9 mouse cellular contexts compared by ENCODE assay signal in genomic region chr8:70773410-70773809, GRCm38 (mm10). TPM values are rescaled to one million over a fixed set of nuclear protein-coding genes. Genes with fewer than 3 reads are reported as not detected.
DNase-seq lines count a peak whose midpoint lies in the region; ATAC-seq and TF ChIP-seq lines count a peak whose summit lies in the region.
"Had no signal": no experiment of that assay in that cellular context is flagged by ENCODE, and none has a peak within 500 bp of the region (broad histone marks: within the 10 kb centered on the region; RNA-seq: fewer than 3 reads in every experiment).

No protein-coding gene starts in this region.

- H3K4me2 ChIP-seq in forebrain, embryonic 15.5 days (replicated peaks), result peak overlapping the region; percentile 14; the same call in 1 of the 2 replicates
- H3K4me2 ChIP-seq in midbrain, postnatal 0 days (ENCODE audit: low read depth, low read length, poor library complexity, severe bottlenecking), result 0 out of 2 replicates have a peak overlapping the region, but pooled peaks have one; percentile 1

- no peak for TF ChIP-seq CTCF in midbrain, postnatal 0 days (IDR thresholded peaks at IDR 0.05)

- H3K9ac ChIP-seq in forebrain, embryonic 15.5 days (replicated peaks), result 0 out of 2 replicates have a peak overlapping the region, but pooled peaks have one; percentile 2
- H3K9ac ChIP-seq in midbrain, postnatal 0 days (replicated peaks; ENCODE audit: low read length, poor library complexity, severe bottlenecking), result peak overlapping the region; percentile 42; the same call in 1 of the 2 replicates

- peak; percentile 83 for DNase-seq in left cerebral cortex, postnatal 4 days
- no peak for DNase-seq in left cerebral cortex, postnatal 25 days (ENCODE audit: low spot score in 2 of 2)
- DNase-seq in cerebellum, adult 9-10 months, result peak; percentile 84
- DNase-seq in midbrain, postnatal 0 days (ENCODE audit: low spot score), result peak; percentile 55
- DNase-seq in spleen, postnatal 10 days (ENCODE audit: low spot score in 2 of 2), result no peak
- DNase-seq in adrenal gland, adult 2 months, result no peak
- DNase-seq in right cerebral cortex, postnatal 25 days, result no peak
- DNase-seq: thymus, postnatal 4 days had no signal

- no peak for ATAC-seq in forebrain, embryonic 15.5 days (replicated peaks)
- no peak for ATAC-seq in midbrain, postnatal 0 days (ENCODE audit: low FRiP score)

- H3K27me3 ChIP-seq in forebrain, embryonic 15.5 days, result no peaks in the 10 kb centered on the region
- H3K27me3 ChIP-seq in midbrain, postnatal 0 days (ENCODE audit: insufficient read depth, low read length), result no peaks in the 10 kb centered on the region

- H3K4me3 ChIP-seq in forebrain, embryonic 15.5 days, result 0 out of 2 replicates have a peak overlapping the region, but pooled peaks have one; percentile 13
- no peak overlapping the region for H3K4me3 ChIP-seq in midbrain, postnatal 0 days (ENCODE audit: low read depth, low read length)

- intact Hi-C loops in left cerebral cortex, postnatal 4 days (cut with DNase I), result no loop called here
- intact Hi-C loops in left cerebral cortex, postnatal 25 days (cut with DNase I), result no loop called here

- peaks cover 49% of the 10 kb centered on the region for H3K36me3 ChIP-seq in forebrain, embryonic 15.5 days
- H3K36me3 ChIP-seq in midbrain, postnatal 0 days (ENCODE audit: insufficient read depth, low read length), result peaks cover 57% of the 10 kb centered on the region

- peaks cover 43% of the 10 kb centered on the region for H3K4me1 ChIP-seq in forebrain, embryonic 15.5 days
- peaks cover 19% of the 10 kb centered on the region for H3K4me1 ChIP-seq in midbrain, postnatal 0 days (ENCODE audit: insufficient read depth, low read length)

- no peaks in the 10 kb centered on the region for H3K9me3 ChIP-seq in forebrain, embryonic 15.5 days
- H3K9me3 ChIP-seq in midbrain, postnatal 0 days (ENCODE audit: low read length), result no peaks in the 10 kb centered on the region

- peak overlapping the region; percentile 69 for H3K27ac ChIP-seq in forebrain, embryonic 15.5 days (replicated peaks)
- H3K27ac ChIP-seq in midbrain, postnatal 0 days (ENCODE audit: low read depth, low read length), result no peak overlapping the region

- WGBS in forebrain, embryonic 15.5 days, result 54% methylated on average over 5 of the region's 5 CpGs
- WGBS in midbrain, postnatal 0 days, result 59% methylated on average over 5 of the region's 5 CpGs

RNA-seq across cellular contexts. Expression of gene Pik3r2, which starts 3.1 kb away (rescaled TPM):
- 100 to 1,000 TPM; 187 to 198 TPM for total RNA-seq in left cerebral cortex, postnatal 4 days (2021)
- 100 to 1,000 TPM; 150 to 152 TPM for total RNA-seq in left cerebral cortex, postnatal 25 days (2021)
- 126 and 127 TPM in 2 replicates for polyA plus RNA-seq in forebrain, embryonic 15.5 days (2015; fragmentation: Nextera tagmentation; extraction: Ambion mirVana)
- 141 and 159 TPM in 2 replicates for total RNA-seq in midbrain, postnatal 0 days (2014; rRNA removed)
- polyA plus RNA-seq in midbrain, postnatal 0 days (2015; fragmentation: Nextera tagmentation; extraction: Ambion mirVana), result 102 and 113 TPM in 2 replicates
- total RNA-seq in adrenal gland, adult 2 months (2021), result 10 to 100 TPM; 37.2 to 49.0 TPM
- 296 and 305 TPM in 2 replicates for polyA plus RNA-seq in adrenal gland, adult 2 months (2012; rRNA removed)

RNA-seq across cellular contexts. Expression of gene Mpv17l2, which starts 12.7 kb away (rescaled TPM):
- total RNA-seq in left cerebral cortex, postnatal 4 days (2021), result 10 to 100 TPM; 31.7 to 32.6 TPM
- 10 to 100 TPM; 34.5 to 43.2 TPM for total RNA-seq in left cerebral cortex, postnatal 25 days (2021)
- 51.5 and 57.7 TPM in 2 replicates for polyA plus RNA-seq in forebrain, embryonic 15.5 days (2015; fragmentation: Nextera tagmentation; extraction: Ambion mirVana)
- total RNA-seq in midbrain, postnatal 0 days (2014; rRNA removed), result 27.8 and 29.2 TPM in 2 replicates
- 43.7 and 45.8 TPM in 2 replicates for polyA plus RNA-seq in midbrain, postnatal 0 days (2015; fragmentation: Nextera tagmentation; extraction: Ambion mirVana)
- 100 to 1,000 TPM; 108 to 132 TPM for total RNA-seq in adrenal gland, adult 2 months (2021)
- 359 and 417 TPM in 2 replicates for polyA plus RNA-seq in adrenal gland, adult 2 months (2012; rRNA removed)

RNA-seq across cellular contexts. Expression of gene Rab3a, which starts 18.9 kb away (rescaled TPM):
- total RNA-seq in left cerebral cortex, postnatal 4 days (2021), result 100 to 1,000 TPM; 414 to 476 TPM
- 100 to 1,000 TPM; 830 to 904 TPM for total RNA-seq in left cerebral cortex, postnatal 25 days (2021)
- polyA plus RNA-seq in forebrain, embryonic 15.5 days (2015; fragmentation: Nextera tagmentation; extraction: Ambion mirVana), result 319 and 328 TPM in 2 replicates
- 649 and 670 TPM in 2 replicates for total RNA-seq in midbrain, postnatal 0 days (2014; rRNA removed)
- polyA plus RNA-seq in midbrain, postnatal 0 days (2015; fragmentation: Nextera tagmentation; extraction: Ambion mirVana), result 726 and 813 TPM in 2 replicates
- total RNA-seq in adrenal gland, adult 2 months (2021), result 10 to 100 TPM; 49.1 to 85.5 TPM
- 141 and 152 TPM in 2 replicates for polyA plus RNA-seq in adrenal gland, adult 2 months (2012; rRNA removed)

RNA-seq across cellular contexts. Expression of gene Mast3, which starts 31.4 kb away (rescaled TPM):
- total RNA-seq in left cerebral cortex, postnatal 4 days (2021), result 10 to 100 TPM; 78.2 to 86.3 TPM
- 100 to 1,000 TPM; 298 to 350 TPM for total RNA-seq in left cerebral cortex, postnatal 25 days (2021)
- 24.6 and 25.0 TPM in 2 replicates for polyA plus RNA-seq in forebrain, embryonic 15.5 days (2015; fragmentation: Nextera tagmentation; extraction: Ambion mirVana)
- total RNA-seq in midbrain, postnatal 0 days (2014; rRNA removed), result 33.2 and 34.1 TPM in 2 replicates
- polyA plus RNA-seq in midbrain, postnatal 0 days (2015; fragmentation: Nextera tagmentation; extraction: Ambion mirVana), result 20.2 and 24.0 TPM in 2 replicates
- total RNA-seq in adrenal gland, adult 2 months (2021), result 10 to 100 TPM; 18.9 to 20.5 TPM
- 91.5 and 91.7 TPM in 2 replicates for polyA plus RNA-seq in adrenal gland, adult 2 months (2012; rRNA removed)

RNA-seq across cellular contexts. Expression of gene Il12rb1, which starts 34.8 kb away (rescaled TPM):
- under 1 TPM; 0.20 to 0.22 TPM for total RNA-seq in left cerebral cortex, postnatal 4 days (2021)
- total RNA-seq in left cerebral cortex, postnatal 25 days (2021), result under 1 TPM; 0.80 to 0.83 TPM
- polyA plus RNA-seq in forebrain, embryonic 15.5 days (2015; fragmentation: Nextera tagmentation; extraction: Ambion mirVana), result 0.08 and 0.18 TPM in 2 replicates
- not detected in 2 replicates for total RNA-seq in midbrain, postnatal 0 days (2014; rRNA removed)
- not detected in 2 replicates for polyA plus RNA-seq in midbrain, postnatal 0 days (2015; fragmentation: Nextera tagmentation; extraction: Ambion mirVana)
- under 1 TPM in 1 of 2 experiments, not detected in 1; 0.10 TPM for total RNA-seq in adrenal gland, adult 2 months (2021)
- polyA plus RNA-seq in adrenal gland, adult 2 months (2012; rRNA removed), result 0.28 and 0.41 TPM in 2 replicates

Comparison
In these comparisons a context has a peak if more than half of its experiments do, and no peak if none do; other contexts are left out.
1. DNase-seq: peak in left cerebral cortex, postnatal 4 days (single experiment), cerebellum, adult 9-10 months (single experiment) and midbrain, postnatal 0 days (single experiment); none in left cerebral cortex, postnatal 25 days (0 of 2), spleen, postnatal 10 days (0 of 2), adrenal gland, adult 2 months (single experiment) and right cerebral cortex, postnatal 25 days (single experiment).